Mouse (Mus musculus) neural tube, embryonic 11.5 days (tissue): Measurements from ENCODE around the gene Maf. TPM values are rescaled to one million over a fixed set of nuclear protein-coding genes. Genes with fewer than 3 reads are reported as not detected.
A peak's percentile ranks its signal among the peaks of the same experiment; 100 is the strongest.

Experiments
- ATAC-seq: fragments of 200-750 bp; cut with Nextera tagmentation; 2 replicates; pipeline ENCODE4 v1.8.0; 2017; ENCODE audit warnings: moderate number of reproducible peaks, mild to moderate bottlenecking, moderate TSS enrichment, moderate library complexity; ENCODE audit not compliant: insufficient read depth, low FRiP score, low TSS enrichment
- DNase-seq: peaks from one replicate; pipeline ENCODE4 v3.0.0-alpha.2; 2015; ENCODE audit warnings: low spot score
- H3K27ac ChIP-seq: fragments of 300-500 bp; sonication (generic); 2 replicates; pipeline ENCODE4 v1.5.1; 2014; ENCODE audit warnings: low read depth, mild to moderate bottlenecking, low read length
- H3K27me3 ChIP-seq: fragments of 300-500 bp; sonication (generic); 2 replicates; pipeline ENCODE4 v1.6.1; 2014; ENCODE audit warnings: mild to moderate bottlenecking, low read length, mixed read lengths; ENCODE audit not compliant: control insufficient read depth, insufficient read depth
- H3K36me3 ChIP-seq: fragments of 300-500 bp; sonication (generic); 2 replicates; pipeline ENCODE4 v1.6.1; 2014; ENCODE audit warnings: mild to moderate bottlenecking, low read length, moderate library complexity, mixed read lengths; ENCODE audit not compliant: control insufficient read depth, insufficient read depth
- H3K4me1 ChIP-seq: fragments of 300-500 bp; sonication (generic); 2 replicates; pipeline ENCODE4 v1.6.1; 2014; ENCODE audit warnings: low read length, mixed read lengths; ENCODE audit not compliant: control insufficient read depth, insufficient read depth
- H3K4me2 ChIP-seq: fragments of 300-500 bp; sonication (generic); 2 replicates; pipeline ENCODE4 v1.6.1; 2014; ENCODE audit warnings: low read depth, mild to moderate bottlenecking, moderate library complexity
- H3K4me3 ChIP-seq: fragments of 300-500 bp; sonication (generic); 2 replicates; pipeline ENCODE4 v1.5.1; 2014; ENCODE audit warnings: low read depth, low read length
- H3K9ac ChIP-seq: fragments of 300-500 bp; sonication (generic); 2 replicates; pipeline ENCODE4 v1.6.1; 2014; ENCODE audit warnings: mild to moderate bottlenecking, low read length
- H3K9me3 ChIP-seq: fragments of 300-500 bp; sonication (generic); 2 replicates; pipeline ENCODE4 v1.6.1; 2016; ENCODE audit warnings: low read length; ENCODE audit not compliant: control insufficient read depth
- WGBS: fragments of 180-500 bp; shearing (Covaris S2); extraction: QIAGEN DNeasy Blood & Tissue Kit; methylation state at CpG from one replicate; pipeline ENCODE4 v1.1.7; 2014; 5-methylcytosine and 5-hydroxymethylcytosine counted together
- polyA plus RNA-seq: library from polyadenylated mRNA; unstranded; fragments of >200 nt; fragmentation: Nextera tagmentation; extraction: Ambion mirVana; gene quantifications from 2 replicates; pipeline ENCODE4 v1.2.1, GENCODE M21; 2014

Gene Maf
- polyA plus RNA-seq, 1 experiment from 2014 or later, result 5.5 TPM

DNA sequence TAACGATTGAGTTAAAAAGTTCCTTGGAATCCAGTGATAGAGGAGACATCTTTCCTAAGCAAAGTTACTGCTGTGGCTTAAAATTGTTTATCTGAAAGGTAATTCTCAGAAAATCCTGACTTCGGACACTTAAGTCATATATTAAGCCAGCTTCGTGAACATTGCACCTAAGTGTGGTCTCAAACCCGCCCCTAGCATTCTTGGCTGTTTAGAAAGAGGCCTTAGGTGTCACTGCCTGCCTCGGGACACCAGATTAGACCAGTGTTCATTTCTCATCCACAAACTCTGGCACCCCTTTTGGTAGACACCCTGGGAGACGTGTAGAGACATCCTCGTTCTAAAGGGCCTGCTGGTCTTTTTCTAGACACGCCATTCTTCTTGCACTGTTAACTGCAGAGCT is 2.3 kb upstream of the Maf start:
- Histone ChIP-seq H3K9me3 (no peaks in the 10 kb centered on the region), H3K4me2 (no peak overlapping the region), H3K4me1 (peaks cover 3% of the 10 kb centered on the region; the same call in 1 of the 2 replicates), H3K9ac (no peak overlapping the region), H3K27ac (no peak overlapping the region), H3K36me3 (no peaks in the 10 kb centered on the region), H3K4me3 (no peak overlapping the region), H3K27me3 (0 out of 2 replicates have a peak, but pooled peaks cover 2% of the 10 kb centered on the region)
- ATAC-seq, result no peak
- 58% methylated on average over 8 of the region's 8 CpGs for WGBS
- no peak for DNase-seq

DNA sequence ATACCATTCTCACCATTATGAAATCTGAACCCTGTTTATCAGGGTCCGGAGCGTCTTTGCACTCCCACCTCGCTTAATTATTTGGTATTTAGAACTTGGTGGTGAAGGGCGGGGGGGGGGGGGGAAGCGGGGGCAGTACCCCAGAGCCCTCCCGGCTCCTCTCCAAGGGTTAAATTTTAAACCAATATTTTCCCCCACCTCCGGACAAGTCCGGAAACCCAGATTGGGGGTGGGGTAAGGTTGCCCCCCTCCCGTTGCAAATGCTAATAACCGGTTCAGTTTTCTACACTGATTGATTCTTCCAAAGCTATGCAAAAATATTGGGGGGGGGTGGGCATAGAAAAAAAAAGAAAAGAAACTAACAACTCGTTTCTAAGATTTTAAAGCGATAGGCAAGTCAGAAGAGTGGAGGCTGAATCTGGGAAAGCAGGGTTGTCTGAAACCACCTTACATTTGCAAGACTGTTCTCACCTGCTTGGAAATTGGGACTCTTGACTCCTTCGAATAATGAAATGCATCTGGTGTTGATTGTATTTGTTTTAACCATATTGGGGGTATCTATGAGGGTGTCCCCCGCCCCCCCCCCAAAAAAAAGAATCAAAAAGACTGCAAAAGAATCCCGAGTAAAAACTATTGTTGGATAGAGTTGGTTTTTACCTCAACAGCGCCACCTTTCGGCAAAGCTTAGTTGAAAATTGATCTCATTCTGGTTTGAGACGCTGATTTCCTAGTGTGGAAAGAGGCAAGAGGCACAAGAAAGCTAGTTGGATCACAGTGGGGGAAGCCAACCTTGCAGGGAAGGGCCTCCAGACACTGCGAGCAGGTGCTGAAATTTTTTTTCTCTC is 1.6 kb upstream of the Maf start:
- DNase-seq (peak; percentile 75), ATAC-seq (no peak)
- Histone ChIP-seq H3K36me3 (no peaks in the 10 kb centered on the region), H3K27me3 (0 out of 2 replicates have a peak, but pooled peaks cover 2% of the 10 kb centered on the region), H3K4me2 (peak overlapping the region; percentile 82), H3K27ac (no peak overlapping the region), H3K9me3 (no peaks in the 10 kb centered on the region), H3K4me1 (peaks cover 3% of the 10 kb centered on the region; the same call in 1 of the 2 replicates), H3K9ac (no peak overlapping the region), H3K4me3 (0 out of 2 replicates have a peak overlapping the region, but pooled peaks have one; percentile 63)
- WGBS, result 1% methylated on average over 18 of the region's 19 CpGs

DNA sequence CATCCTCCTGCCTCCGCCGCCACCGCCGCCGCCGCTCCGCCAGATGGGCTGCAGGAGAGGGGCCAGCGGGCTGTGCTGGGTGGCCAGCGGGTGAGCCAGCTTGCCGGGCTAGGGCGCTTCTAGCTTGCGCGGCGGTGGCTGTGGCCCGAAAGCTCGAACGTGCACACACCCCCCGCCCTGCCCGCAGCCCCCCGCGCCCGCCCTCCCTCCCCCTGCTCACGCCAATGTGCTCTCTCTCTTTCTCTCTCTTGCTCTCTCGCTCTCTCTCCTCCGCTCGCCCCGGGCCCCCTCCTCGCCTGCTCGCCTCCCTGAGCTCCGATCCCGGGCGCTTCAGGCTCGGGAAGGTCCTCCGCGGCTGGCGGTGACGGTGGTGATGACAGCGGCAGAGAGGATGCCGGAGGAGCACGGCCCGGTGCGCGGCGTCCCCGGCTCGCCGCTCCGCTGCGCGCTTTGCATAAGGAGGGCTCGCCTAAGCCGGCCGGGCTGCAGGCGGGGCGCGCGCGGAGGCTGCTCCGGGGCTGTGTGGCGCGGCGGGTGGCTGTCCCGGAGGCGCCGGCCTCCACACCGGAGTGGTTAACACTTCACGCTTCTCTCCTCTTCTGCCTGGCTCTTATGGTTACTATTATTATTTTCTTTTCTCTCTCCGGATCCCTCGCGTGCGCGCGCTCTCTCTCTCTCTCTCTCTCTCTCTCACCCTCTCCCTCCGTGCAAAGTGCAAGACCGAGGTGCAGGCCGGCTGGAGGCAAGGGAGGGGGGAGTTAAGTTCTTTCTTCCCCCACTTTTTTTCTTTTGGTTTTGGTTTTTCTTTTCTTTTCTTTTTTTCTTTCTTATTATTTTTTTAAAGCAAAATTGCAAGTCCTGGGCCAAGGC is 498 bp downstream of the Maf start:
- H3K9me3 ChIP-seq, result no peaks in the 10 kb centered on the region
- peak overlapping the region; percentile 63 for H3K4me3 ChIP-seq
- ATAC-seq, result peak; percentile 83
- peak overlapping the region; percentile 82 for H3K27ac ChIP-seq
- H3K9ac ChIP-seq, result peak overlapping the region; percentile 76
- H3K27me3 ChIP-seq, result no peaks in the 10 kb centered on the region
- peak; percentile 87 for DNase-seq
- H3K4me1 ChIP-seq, result peaks cover 3% of the 10 kb centered on the region; the same call in 1 of the 2 replicates
- under 1% methylated on average over 62 of the region's 76 CpGs for WGBS
- peak overlapping the region; percentile 82 for H3K4me2 ChIP-seq
- no peaks in the 10 kb centered on the region for H3K36me3 ChIP-seq

DNA sequence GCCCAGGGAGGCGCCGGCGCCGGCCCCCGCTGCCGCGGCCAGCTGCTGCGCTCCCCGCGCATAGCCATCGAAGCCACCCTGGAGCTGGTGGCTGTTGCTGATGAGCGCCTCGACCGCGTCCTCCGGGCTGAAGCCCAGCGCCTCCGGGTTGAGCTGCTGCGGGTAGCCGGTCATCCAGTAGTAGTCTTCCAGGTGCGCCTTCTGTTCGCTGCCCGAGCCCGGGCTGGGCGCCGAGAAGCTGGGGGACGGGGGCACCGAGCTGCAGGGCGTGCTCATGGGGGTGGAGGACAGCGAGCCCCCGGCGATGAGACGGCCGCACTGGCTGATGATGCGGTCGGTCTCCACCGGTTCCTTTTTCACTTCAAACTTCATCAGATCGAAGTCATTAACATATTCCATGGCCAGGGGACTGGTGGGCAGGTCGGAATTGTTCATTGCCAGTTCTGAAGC is 1.2 kb downstream of the Maf start:
- peaks cover 3% of the 10 kb centered on the region; the same call in 1 of the 2 replicates for H3K4me1 ChIP-seq
- peak overlapping the region; percentile 82 for H3K27ac ChIP-seq
- H3K9me3 ChIP-seq, result no peaks in the 10 kb centered on the region
- peak overlapping the region; percentile 76 for H3K9ac ChIP-seq
- no peaks in the 10 kb centered on the region for H3K27me3 ChIP-seq
- peak; percentile 28 for ATAC-seq
- H3K36me3 ChIP-seq, result no peaks in the 10 kb centered on the region
- peak overlapping the region; percentile 82 for H3K4me2 ChIP-seq
- 0% methylated on average over 36 of the region's 39 CpGs for WGBS
- DNase-seq, result peak; percentile 65
- H3K4me3 ChIP-seq, result peak overlapping the region; percentile 63

DNA sequence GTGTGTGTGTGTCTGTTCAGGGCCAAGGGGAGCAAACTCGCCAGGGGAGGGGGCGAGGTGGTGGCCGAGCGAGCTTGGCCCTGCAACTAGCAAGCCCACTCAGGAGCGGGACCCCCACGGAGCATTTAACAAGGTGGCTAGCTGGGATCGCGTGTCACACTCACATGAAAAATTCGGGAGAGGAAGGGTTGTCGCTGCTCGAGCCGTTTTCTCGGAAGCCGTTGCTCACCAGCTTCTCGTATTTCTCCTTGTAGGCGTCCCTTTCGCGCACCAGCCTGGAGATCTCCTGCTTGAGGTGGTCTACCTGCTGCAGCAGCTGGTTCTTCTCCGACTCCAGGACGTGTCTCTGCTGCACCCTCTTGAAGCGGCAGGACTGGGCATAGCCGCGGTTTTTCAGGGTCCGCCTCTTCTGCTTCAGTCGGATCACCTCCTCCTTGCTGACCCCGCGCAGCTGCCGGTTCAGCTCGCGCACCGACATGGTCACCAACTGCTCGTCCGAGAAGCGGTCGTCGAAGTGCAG is 1.9 kb downstream of the Maf start:
- ATAC-seq (no peak), DNase-seq (peak; percentile 72)
- H3K4me3 ChIP-seq, result peak overlapping the region; percentile 63
- peak overlapping the region; percentile 82 for H3K4me2 ChIP-seq
- no peaks in the 10 kb centered on the region for H3K27me3 ChIP-seq
- H3K9ac ChIP-seq, result peak overlapping the region; percentile 76
- H3K36me3 ChIP-seq, result no peaks in the 10 kb centered on the region
- under 1% methylated on average over 35 of the region's 36 CpGs for WGBS
- peaks cover 3% of the 10 kb centered on the region; the same call in 1 of the 2 replicates for H3K4me1 ChIP-seq
- H3K9me3 ChIP-seq, result no peaks in the 10 kb centered on the region
- peak overlapping the region; percentile 82 for H3K27ac ChIP-seq

DNA sequence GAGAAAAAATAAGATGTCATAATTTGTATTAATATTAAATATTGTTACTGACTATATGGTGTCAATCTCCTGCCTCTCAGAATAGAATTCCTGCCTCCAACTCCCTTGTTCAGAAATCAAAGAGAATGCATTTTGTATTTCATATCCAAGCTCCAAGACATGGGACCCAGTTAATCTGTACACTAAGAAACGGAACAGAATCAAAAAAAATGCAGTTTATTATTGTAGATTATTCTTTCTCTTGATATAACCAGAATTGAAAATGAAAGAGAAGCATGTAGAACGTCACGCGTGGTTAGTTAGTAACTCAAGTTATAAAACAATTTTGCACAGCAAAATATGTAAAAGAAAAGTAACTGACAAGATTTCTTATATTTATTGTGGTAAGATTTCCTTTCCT is 4.5 kb downstream of the Maf start:
- Histone ChIP-seq H3K36me3 (no peaks in the 10 kb centered on the region), H3K9me3 (no peaks in the 10 kb centered on the region), H3K27ac (no peak overlapping the region), H3K27me3 (no peaks in the 10 kb centered on the region), H3K9ac (no peak overlapping the region), H3K4me3 (no peak overlapping the region), H3K4me1 (0 out of 2 replicates have a peak, but pooled peaks cover 2% of the 10 kb centered on the region), H3K4me2 (no peak overlapping the region)
- 93% methylated on average over 4 of the region's 4 CpGs for WGBS
- DNase-seq (no peak), ATAC-seq (no peak)

DNA sequence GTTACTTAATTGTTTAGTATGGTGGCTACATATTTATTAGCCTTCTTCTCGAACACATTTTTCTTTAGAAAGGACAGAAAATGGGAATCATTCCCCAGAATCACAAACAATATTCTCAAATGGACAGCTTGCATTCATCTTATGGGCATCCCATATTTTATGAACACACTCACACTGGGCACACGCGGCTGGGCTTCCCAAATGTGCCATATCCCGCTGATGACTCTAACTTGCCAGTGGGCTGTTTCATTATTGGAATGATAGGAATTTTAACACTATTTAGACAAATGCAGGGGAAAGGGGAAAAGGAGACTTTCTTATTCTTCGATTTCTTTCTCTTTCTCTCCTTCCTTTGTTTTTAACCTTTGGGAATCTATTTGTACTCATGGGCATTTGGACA is 6.6 kb downstream of the Maf start:
- Histone ChIP-seq H3K27ac (no peak overlapping the region), H3K36me3 (no peaks in the 10 kb centered on the region), H3K9ac (no peak overlapping the region), H3K27me3 (no peaks in the 10 kb centered on the region), H3K4me1 (no peaks in the 10 kb centered on the region), H3K4me3 (no peak overlapping the region), H3K9me3 (no peaks in the 10 kb centered on the region), H3K4me2 (no peak overlapping the region)
- no peak for DNase-seq
- no peak for ATAC-seq
- 81% methylated on average over 5 of the region's 5 CpGs for WGBS

DNA sequence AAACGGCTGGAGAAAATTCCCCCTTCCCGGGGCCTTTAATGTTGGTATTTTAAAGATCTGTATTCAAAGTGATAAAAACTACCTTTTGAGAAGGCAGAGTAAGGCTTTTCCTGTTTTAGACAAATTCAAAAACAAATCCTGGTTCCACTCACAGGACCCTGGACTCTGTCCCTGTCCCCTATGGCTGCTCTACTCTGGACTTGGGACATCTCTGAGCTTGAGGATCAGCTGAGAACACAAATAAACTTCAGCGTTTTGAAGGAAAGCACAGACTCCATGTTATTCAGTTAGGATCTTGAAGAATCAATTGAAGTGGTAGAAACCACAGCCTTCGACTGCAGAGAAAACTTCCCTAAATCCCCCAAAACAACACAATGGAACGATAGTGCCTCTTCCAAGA is 8.4 kb downstream of the Maf start:
- Histone ChIP-seq H3K27me3 (no peaks in the 10 kb centered on the region), H3K27ac (no peak overlapping the region), H3K36me3 (no peaks in the 10 kb centered on the region), H3K4me1 (no peaks in the 10 kb centered on the region), H3K4me2 (no peak overlapping the region), H3K9ac (no peak overlapping the region), H3K4me3 (no peak overlapping the region), H3K9me3 (no peaks in the 10 kb centered on the region)
- WGBS, result 72% methylated on average over 5 of the region's 5 CpGs
- ATAC-seq (no peak), DNase-seq (no peak)
